In genomic region chr11:30364591-30364990, GRCm38 (mm10) we compare ENCODE assay signal across 21 mouse cellular contexts.
DNase-seq lines count a peak whose midpoint lies in the region; ATAC-seq and TF ChIP-seq lines count a peak whose summit lies in the region.
"Had no signal": no experiment of that assay in that cellular context is flagged by ENCODE, and none has a peak within 500 bp of the region (broad histone marks: within the 10 kb centered on the region; RNA-seq: fewer than 3 reads in every experiment).

No protein-coding gene starts in this region.

- H3K4me1 ChIP-seq in megakaryocyte, embryonic 14.5 days = peaks cover 3% of the 10 kb centered on the region; the same call in 1 of the 2 replicates
- H3K4me1 ChIP-seq: embryonic facial prominence, embryonic 15.5 days; heart, embryonic 13.5 days; hindbrain, embryonic 15.5 days; midbrain, embryonic 10.5 days had no signal

- no peaks in the 10 kb centered on the region for H3K27me3 ChIP-seq in megakaryocyte, embryonic 14.5 days (replicated peaks)
- H3K27me3 ChIP-seq: embryonic facial prominence, embryonic 15.5 days; heart, embryonic 13.5 days; hindbrain, embryonic 15.5 days; limb, embryonic 15.5 days had no signal

- H3K9me3 ChIP-seq in megakaryocyte, embryonic 14.5 days = no peaks in the 10 kb centered on the region
- H3K9me3 ChIP-seq: embryonic facial prominence, embryonic 15.5 days; heart, embryonic 13.5 days; hindbrain, embryonic 15.5 days; limb, embryonic 15.5 days; midbrain, embryonic 10.5 days had no signal

- no peak overlapping the region for H3K4me3 ChIP-seq in gastrocnemius, adult 2 months
- peak overlapping the region; percentile 38 for H3K4me3 ChIP-seq in megakaryocyte, embryonic 14.5 days (replicated peaks)
- H3K4me3 ChIP-seq: embryonic facial prominence, embryonic 15.5 days; heart, embryonic 13.5 days; hindbrain, embryonic 15.5 days; left cerebral cortex, adult 2 months; limb, embryonic 15.5 days; midbrain, embryonic 10.5 days; myocyte had no signal

- H3K36me3 ChIP-seq in megakaryocyte, embryonic 14.5 days (replicated peaks; ENCODE audit: low read length) = no peaks in the 10 kb centered on the region
- H3K36me3 ChIP-seq: embryonic facial prominence, embryonic 15.5 days; heart, embryonic 13.5 days; hindbrain, embryonic 15.5 days; limb, embryonic 15.5 days; midbrain, embryonic 10.5 days had no signal

- intact Hi-C loops in gastrocnemius, adult 2 months (cut with DNase I) = loop anchor here (2.0 kb wide), 1 partner anchor 74 kb away; no protein-coding TSS in a partner anchor
- intact Hi-C loops in gastrocnemius, postnatal 36 days (cut with DNase I) = no loop called here

- no peak for ATAC-seq in megakaryocyte, adult 5-6 weeks (ENCODE audit: poor library complexity, severe bottlenecking)
- ATAC-seq: forebrain, embryonic 14.5 days; midbrain, embryonic 16.5 days had no signal

- peak overlapping the region; percentile 80 for H3K27ac ChIP-seq in gastrocnemius, adult 2 months
- H3K27ac ChIP-seq: embryonic facial prominence, embryonic 15.5 days; heart, embryonic 13.5 days; hindbrain, embryonic 15.5 days; left cerebral cortex, adult 2 months; limb, embryonic 15.5 days; midbrain, embryonic 10.5 days had no signal

- DNase-seq in gastrocnemius, adult 2 months = no peak
- DNase-seq in gastrocnemius, postnatal 36 days = no peak
- peak; percentile 25 for DNase-seq in kidney, adult 11 months
- no peak for DNase-seq in kidney, adult 18-20 months
- no peak for DNase-seq in neural tube, embryonic 10.5 days (ENCODE audit: extremely low spot score, low spot score)
- DNase-seq: cerebellum, adult 9-11 months; gastrocnemius, postnatal 10 days; layer of hippocampus, adult 9-11 months; left cerebral cortex, postnatal 4 days; lung, postnatal 4 days had no signal

- TF ChIP-seq CTCF in gastrocnemius, adult 2 months (IDR thresholded peaks at IDR 0.05) = no peak
